Mouse (Mus musculus): ENCODE data around the gene Slc5a3. TPM values are rescaled to one million over a fixed set of nuclear protein-coding genes. Genes with fewer than 3 reads are reported as not detected.

The Slc5a3 gene
- 2.0 TPM for polyA plus RNA-seq (2014; fragmentation: Illumina TruSeq; extraction: RNeasy Lipid Tissue Mini Kit (QIAGEN cat#74804); ENCODE audit: low read depth, low replicate concordance)

DNA sequence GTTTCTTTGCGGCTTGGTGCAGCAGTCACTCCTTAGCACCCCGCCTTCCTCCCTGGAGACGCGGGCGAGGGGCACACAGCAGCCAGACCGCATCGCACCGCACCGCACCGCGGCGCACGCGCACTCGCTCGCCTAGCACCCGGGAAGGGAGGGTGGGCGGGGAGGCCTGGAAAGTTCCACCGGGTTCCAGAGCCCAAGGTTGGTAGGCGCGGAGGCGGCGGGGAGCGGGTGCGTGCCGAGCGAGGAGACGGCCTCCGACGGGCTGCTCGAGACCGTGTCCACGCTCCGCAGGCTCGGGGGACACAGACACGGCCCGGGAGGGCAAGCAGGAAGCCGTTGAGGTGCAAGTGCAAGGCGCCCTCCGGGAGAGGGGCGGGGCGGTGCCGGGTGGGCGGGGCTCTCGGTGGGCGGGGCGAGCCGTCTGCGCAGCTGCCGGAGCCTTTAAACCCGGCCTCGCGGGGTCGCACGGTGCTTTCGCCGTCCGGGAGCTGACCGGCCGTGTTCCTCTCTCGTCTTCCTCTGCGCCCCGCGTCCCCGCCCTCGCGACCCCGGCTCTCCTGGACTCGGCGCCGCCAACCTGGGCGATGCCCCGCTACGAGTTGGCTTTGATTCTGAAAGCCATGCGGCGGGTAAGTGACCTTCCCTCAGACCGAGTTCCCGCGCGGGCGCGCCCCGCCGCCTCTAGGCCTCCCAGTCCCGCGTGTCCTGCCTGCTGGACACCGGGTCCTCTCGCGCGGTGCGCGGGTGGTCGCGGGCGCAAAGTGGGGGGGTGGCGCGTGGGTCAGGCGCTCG lies at the start of gene Slc5a3, which contains the start of the genes Mrps6 and Gm49711:
TSS of gene Slc5a3 (plus strand) at position 471 of the 792 bp plus-strand sequence.
TSS of gene Mrps6 (plus strand) at position 419 of the 792 bp plus-strand sequence.
TSS of gene Gm49711 (plus strand) at position 465 of the 792 bp plus-strand sequence.

Other genes with a start within 250 kb of the Slc5a3 start
- gene Mrps6, start 52 bp upstream of the Slc5a3 start, polyA plus RNA-seq (2014; fragmentation: Illumina TruSeq; extraction: RNeasy Lipid Tissue Mini Kit (QIAGEN cat#74804); ENCODE audit: low read depth, low replicate concordance): 19.9 TPM
- gene Gm49711, start within 50 bp of the Slc5a3 start, polyA plus RNA-seq (2014; fragmentation: Illumina TruSeq; extraction: RNeasy Lipid Tissue Mini Kit (QIAGEN cat#74804); ENCODE audit: low read depth, low replicate concordance): not detected
- gene Kcne2, start 234.1 kb downstream of the Slc5a3 start, polyA plus RNA-seq (2014; fragmentation: Illumina TruSeq; extraction: RNeasy Lipid Tissue Mini Kit (QIAGEN cat#74804); ENCODE audit: low read depth, low replicate concordance): not detected
- gene Smim11, start 243.0 kb downstream of the Slc5a3 start, polyA plus RNA-seq (2014; fragmentation: Illumina TruSeq; extraction: RNeasy Lipid Tissue Mini Kit (QIAGEN cat#74804); ENCODE audit: low read depth, low replicate concordance): 42.7 TPM

All from liver, adult 10 weeks (tissue).